Mouse (Mus musculus) v-Abl transformed pro-B cells (cell line): Measurements from ENCODE around the gene Pcgf1.

Experiments
- in situ Hi-C, 2 experiments: fragments of 400-800 bp; cut with MboI; formaldehyde crosslinking; loops; one replicate each; pipeline ENCODE4 v1.15.1; 2025; ENCODE audit not compliant: unreplicated experiment in 2 of 2

Pcgf1 gene

DNA sequence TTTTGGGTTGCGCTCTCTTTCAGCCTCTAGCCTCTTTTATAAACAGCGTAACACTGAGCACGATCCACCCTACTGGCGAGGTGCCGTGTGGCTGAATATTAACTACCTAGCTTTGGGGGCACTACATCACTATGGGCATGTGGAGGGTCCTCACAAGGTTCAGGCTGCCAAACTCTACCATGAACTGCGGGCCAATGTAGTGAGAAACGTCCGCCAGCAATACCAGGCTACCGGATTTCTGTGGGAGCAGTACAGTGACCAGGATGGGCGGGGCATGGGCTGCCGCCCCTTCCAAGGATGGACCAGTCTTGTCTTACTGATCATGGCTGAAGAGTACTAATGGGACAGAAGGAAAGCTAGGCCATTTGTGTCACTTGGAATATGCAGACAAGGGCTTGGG lies 40.7 kb downstream of the Pcgf1 start:
- in situ Hi-C loops: loop anchor here in 1 of 2 experiments (5.0 kb wide), 1 partner anchor 39 kb away; the partner anchor contains the start of genes 1700003E16Rik and Wdr54

DNA sequence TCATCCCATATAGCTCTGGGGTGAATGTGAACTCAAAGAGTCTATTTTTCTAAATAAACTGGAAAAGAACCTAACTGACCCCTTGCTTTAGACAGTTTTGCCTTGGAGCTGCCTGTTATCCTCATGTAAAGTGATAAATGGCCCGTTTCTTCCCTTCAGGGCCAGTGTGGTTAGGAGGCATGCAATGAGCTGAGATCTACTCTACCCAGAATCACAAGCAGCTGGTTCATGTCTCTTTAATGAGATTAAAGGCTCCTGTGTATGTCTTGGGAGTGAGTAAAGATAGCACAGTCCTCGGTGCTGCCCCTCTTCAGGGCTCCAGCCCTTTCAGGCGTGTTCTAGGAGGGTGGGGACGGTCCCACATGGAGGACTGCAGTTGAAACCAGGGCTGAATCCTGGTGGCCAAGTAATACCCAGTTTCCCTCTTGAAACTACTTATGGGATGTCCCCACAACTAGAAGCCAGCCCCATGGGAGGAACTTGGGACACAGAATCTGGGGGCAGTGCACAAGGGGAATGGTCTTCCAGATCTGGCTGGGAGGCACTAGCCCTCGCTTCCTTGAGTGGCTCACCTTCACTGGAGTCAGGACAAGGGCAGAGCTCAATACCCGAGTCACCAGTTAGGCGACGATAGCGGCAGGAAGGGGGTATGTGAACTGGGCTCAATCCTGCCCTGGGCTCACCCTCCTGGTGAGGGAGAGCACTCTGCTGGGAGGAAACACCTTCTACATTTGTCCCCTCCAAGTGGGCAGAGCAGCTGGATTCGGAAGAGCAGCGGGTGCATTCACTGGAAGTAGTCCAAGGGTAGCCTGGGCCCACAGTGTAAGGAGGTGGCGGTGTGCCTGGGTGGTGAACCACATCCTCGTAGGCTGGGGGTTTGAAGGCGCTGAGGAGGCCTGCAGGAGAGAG lies 41.4 kb downstream of the Pcgf1 start:
- in situ Hi-C loops: loop anchor here in 1 of 2 experiments (5.0 kb wide), 1 partner anchor 38 kb away; the partner anchor contains the start of genes 1700003E16Rik and Wdr54

DNA sequence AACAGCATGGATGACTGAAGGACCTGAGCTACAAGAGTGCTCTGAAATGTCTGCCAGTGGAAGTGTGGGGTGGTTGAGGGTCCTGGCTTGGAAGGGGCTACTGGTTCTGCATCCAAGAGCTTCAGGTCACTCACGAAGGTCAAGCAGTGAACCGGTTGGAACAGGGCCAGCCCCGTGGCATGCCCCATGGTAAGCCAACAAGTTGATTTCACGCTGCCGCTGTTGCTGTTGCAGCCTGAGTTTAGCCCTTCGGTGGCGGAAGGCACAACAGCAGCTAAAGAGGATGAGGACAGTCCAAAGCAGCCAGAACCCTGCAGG lies 42.0 kb downstream of the Pcgf1 start:
- in situ Hi-C loops: loop anchor here (5.0 kb wide), 2 partner anchors 38 to 388 kb away; partner anchors contain the start of genes 1700003E16Rik (in 1 of the 2), Dguok (in 1 of the 2) and Wdr54 (in 1 of the 2)

- in situ Hi-C loops: loop anchor here in 1 of 2 experiments (5.0 kb wide), 1 partner anchor 386 kb away; the partner anchor contains the start of gene Dguok
These were observed 43.5 kb downstream of the Pcgf1 start, which contains the start of gene Wbp1 for GRCm38 (mm10) chr6:83120930-83121862. Gene Wbp1 (minus strand): TSS chr6:83121559.

DNA sequence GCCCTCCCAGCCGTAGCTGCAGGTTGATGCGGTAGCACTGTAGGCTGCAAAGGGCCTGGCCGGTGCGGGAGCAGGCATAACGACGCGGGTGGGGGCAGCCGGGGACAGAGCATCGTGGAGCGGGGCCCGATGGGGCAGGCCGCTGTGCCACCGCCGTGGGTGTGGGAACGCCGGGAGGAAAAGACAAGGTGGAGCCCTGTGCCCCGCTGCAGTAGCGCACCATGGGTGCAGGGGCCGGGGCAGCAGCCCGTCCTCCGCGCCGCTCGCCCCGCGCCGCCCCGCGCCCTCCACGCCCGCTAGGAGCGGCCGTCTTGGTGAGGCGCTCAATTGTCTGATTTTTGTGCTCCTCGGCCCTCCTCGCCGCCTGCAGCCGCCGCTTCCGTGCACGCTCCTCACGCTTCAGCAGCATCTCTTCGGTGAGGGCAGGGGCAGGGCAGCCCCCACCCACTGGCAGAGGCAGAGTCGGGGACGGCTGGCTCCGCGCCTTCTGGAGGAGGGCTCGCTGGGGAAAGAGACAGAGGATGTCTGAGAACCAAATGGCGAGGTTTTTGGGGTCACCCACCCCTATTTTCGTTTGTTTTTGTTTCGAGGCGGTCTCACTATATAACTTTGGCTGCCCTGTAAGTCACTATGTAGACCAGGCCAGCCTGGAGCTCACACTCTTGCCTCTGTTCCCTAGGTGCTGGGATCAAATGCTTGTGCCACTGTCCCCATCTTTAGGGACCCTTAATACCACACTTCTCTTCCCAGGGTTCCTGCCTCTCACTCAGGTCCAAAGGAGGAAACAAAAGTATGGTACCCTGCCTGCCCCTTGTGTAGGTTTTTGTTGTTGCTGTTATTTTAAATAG lies 44.4 kb downstream of the Pcgf1 start:
- in situ Hi-C loops: loop anchor here in 1 of 2 experiments (5.0 kb wide), 1 partner anchor 385 kb away; the partner anchor contains the start of gene Dguok

GRCm38 (mm10) chr6:83122961-83123360 lies 45.3 kb downstream of the Pcgf1 start:
- in situ Hi-C loops: loop anchor here in 1 of 2 experiments (5.0 kb wide), 1 partner anchor 384 kb away; the partner anchor contains the start of gene Dguok

DNA sequence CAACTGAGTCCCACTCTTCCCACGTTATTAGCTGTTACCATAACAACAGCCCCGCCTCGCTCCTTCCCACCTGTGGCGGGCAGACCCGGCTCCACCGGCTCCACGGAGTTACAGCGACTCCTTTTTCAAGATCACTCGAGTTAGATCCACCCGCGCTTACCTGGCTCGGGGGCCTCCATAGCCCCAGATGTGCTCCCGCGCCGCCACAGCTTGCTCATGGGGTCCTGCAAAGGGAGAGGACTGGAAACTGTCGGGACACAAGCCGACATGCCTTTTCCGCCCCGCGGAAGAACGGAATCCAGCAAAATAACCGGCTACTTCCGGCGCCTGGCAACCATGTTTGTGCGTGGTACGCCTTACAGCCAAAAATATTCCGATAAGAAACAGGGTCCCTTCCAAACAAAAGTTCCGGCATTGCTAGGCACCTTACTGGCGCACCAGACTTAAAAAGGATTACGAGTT lies 47.2 kb downstream of the Pcgf1 start:
- in situ Hi-C loops: loop anchor here in 1 of 2 experiments (5.0 kb wide), 1 partner anchor 382 kb away; the partner anchor contains the start of gene Dguok

GRCm38 (mm10) chr6:83125331-83125730 lies 47.7 kb downstream of the Pcgf1 start, which contains the start of gene Ino80b:
Gene Ino80b (minus strand): TSS chr6:83125431.
- in situ Hi-C loops: no loop called here

GRCm38 (mm10) chr6:83127419-83127818 lies 49.8 kb downstream of the Pcgf1 start:
- in situ Hi-C loops: no loop called here
